Mouse (Mus musculus): ENCODE results near the gene Oxsr1. TPM values are rescaled to one million over a fixed set of nuclear protein-coding genes. Genes with fewer than 3 reads are reported as not detected.
A peak's percentile ranks its signal among the peaks of the same experiment; 100 is the strongest.
"Not testable (repeated sequence)": the region's sequence is repeated elsewhere in the genome, so short reads cannot be mapped to it uniquely, and the experiment has no call there.

Oxsr1 gene
- 14.3 and 14.7 TPM in 2 replicates for polyA plus RNA-seq (2016; fragmentation: Nextera tagmentation; extraction: Ambion mirVana)

- DNase-seq (ENCODE audit: low spot score), result peak; percentile 97
- Histone ChIP-seq H3K4me3 (peak within 1 kb of the TSS; percentile 95), H3K9me3 (no peaks in the 10 kb centered on the region), H3K36me3 (peaks cover 4% of the 10 kb centered on the region; the same call in 1 of the 2 replicates), H3K4me1 (replicated peaks) (peaks cover 27% of the 10 kb centered on the region), H3K27ac (peak within 1 kb of the TSS; percentile 99), H3K27me3 (ENCODE audit: insufficient read depth, poor library complexity, severe bottlenecking) (no peaks in the 10 kb centered on the region)
- under 1% methylated on average over 76 of the region's 76 CpGs for WGBS
Measured at GRCm38 (mm10) chr9:119322289-119323259, at the start of gene Oxsr1. TSS of gene Oxsr1 (minus strand) at chr9:119322427.

- Histone ChIP-seq H3K36me3 (peaks cover 15% of the 10 kb centered on the region), H3K27me3 (ENCODE audit: insufficient read depth, poor library complexity, severe bottlenecking) (no peaks in the 10 kb centered on the region), H3K27ac (no peak overlapping the region), H3K4me1 (replicated peaks) (peaks cover 3% of the 10 kb centered on the region; the same call in 1 of the 2 replicates), H3K4me3 (no peak overlapping the region), H3K9me3 (no peaks in the 10 kb centered on the region)
- no peak for DNase-seq (ENCODE audit: low spot score)
- 83% methylated on average over 4 of the region's 4 CpGs for WGBS
Measured at GRCm38 (mm10) chr9:119371251-119371650, 49.0 kb upstream of the Oxsr1 start.

GRCm38 (mm10) chr9:119370770-119371169 is 48.5 kb upstream of the Oxsr1 start:
- WGBS, result 90% methylated on average over 4 of the region's 4 CpGs
- H3K27ac ChIP-seq; H3K27me3 ChIP-seq (ENCODE audit: insufficient read depth, poor library complexity, severe bottlenecking); DNase-seq (ENCODE audit: low spot score); H3K4me1 ChIP-seq (replicated peaks); H3K9me3 ChIP-seq; H3K4me3 ChIP-seq: not testable (repeated sequence)
- peaks cover 15% of the 10 kb centered on the region for H3K36me3 ChIP-seq

GRCm38 (mm10) chr9:119368367-119368766 is 46.1 kb upstream of the Oxsr1 start:
- WGBS, result 93% methylated on average over 3 of the region's 3 CpGs
- no peaks in the 10 kb centered on the region for H3K4me1 ChIP-seq (replicated peaks)
- H3K4me3 ChIP-seq, result no peak overlapping the region
- peaks cover 18% of the 10 kb centered on the region for H3K36me3 ChIP-seq
- H3K27ac ChIP-seq, result no peak overlapping the region
- DNase-seq (ENCODE audit: low spot score), result no peak
- H3K27me3 ChIP-seq (ENCODE audit: insufficient read depth, poor library complexity, severe bottlenecking), result no peaks in the 10 kb centered on the region
- H3K9me3 ChIP-seq, result no peaks in the 10 kb centered on the region

GRCm38 (mm10) chr9:119365284-119365683 is 43.1 kb upstream of the Oxsr1 start, which contains the start of gene Slc22a14:
TSS of gene Slc22a14 (minus strand) at chr9:119365553.
- H3K27me3 ChIP-seq (ENCODE audit: insufficient read depth, poor library complexity, severe bottlenecking), result no peaks in the 10 kb centered on the region
- H3K4me3 ChIP-seq, result no peak within 1 kb of the TSS
- no peak for DNase-seq (ENCODE audit: low spot score)
- H3K27ac ChIP-seq, result no peak within 1 kb of the TSS
- peaks cover 24% of the 10 kb centered on the region for H3K36me3 ChIP-seq
- no peaks in the 10 kb centered on the region for H3K9me3 ChIP-seq
- H3K4me1 ChIP-seq (replicated peaks), result no peaks in the 10 kb centered on the region
- 84% methylated on average over 7 of the region's 7 CpGs for WGBS

GRCm38 (mm10) chr9:119363229-119363628 is 41.0 kb upstream of the Oxsr1 start:
- no peak overlapping the region for H3K27ac ChIP-seq
- no peaks in the 10 kb centered on the region for H3K9me3 ChIP-seq
- H3K4me1 ChIP-seq (replicated peaks), result 0 out of 2 replicates have a peak, but pooled peaks cover 3% of the 10 kb centered on the region
- H3K4me3 ChIP-seq, result no peak overlapping the region
- no peak for DNase-seq (ENCODE audit: low spot score)
- H3K27me3 ChIP-seq (ENCODE audit: insufficient read depth, poor library complexity, severe bottlenecking), result no peaks in the 10 kb centered on the region
- WGBS, result 93% methylated on average over 12 of the region's 12 CpGs
- peaks cover 18% of the 10 kb centered on the region for H3K36me3 ChIP-seq

GRCm38 (mm10) chr9:119361416-119361815 is 39.2 kb upstream of the Oxsr1 start:
- Histone ChIP-seq H3K36me3 (0 out of 2 replicates have a peak, but pooled peaks cover 9% of the 10 kb centered on the region), H3K4me1 (replicated peaks) (peaks cover 13% of the 10 kb centered on the region), H3K27ac (no peak overlapping the region), H3K9me3 (no peaks in the 10 kb centered on the region), H3K4me3 (no peak overlapping the region), H3K27me3 (ENCODE audit: insufficient read depth, poor library complexity, severe bottlenecking) (peaks cover 4% of the 10 kb centered on the region; the same call in 1 of the 2 replicates)
- DNase-seq (ENCODE audit: low spot score), result no peak
- WGBS, result 91% methylated on average over 5 of the region's 5 CpGs

GRCm38 (mm10) chr9:119358058-119358429 is 35.8 kb upstream of the Oxsr1 start:
- WGBS, result 48% methylated on average over 9 of the region's 9 CpGs
- peak overlapping the region; percentile 88 for H3K27ac ChIP-seq

GRCm38 (mm10) chr9:119357331-119358057 is 35.3 kb upstream of the Oxsr1 start, which contains the start of gene Xylb:
TSS of gene Xylb (plus strand) at chr9:119357381.
- peak within 1 kb of the TSS; percentile 77 for H3K4me3 ChIP-seq
- peaks cover 13% of the 10 kb centered on the region for H3K4me1 ChIP-seq (replicated peaks)
- 0 out of 2 replicates have a peak, but pooled peaks cover 3% of the 10 kb centered on the region for H3K36me3 ChIP-seq
- peak; percentile 89 for DNase-seq (ENCODE audit: low spot score)
- H3K27ac ChIP-seq, result peak within 1 kb of the TSS; percentile 88
- H3K27me3 ChIP-seq (ENCODE audit: insufficient read depth, poor library complexity, severe bottlenecking), result peaks cover 4% of the 10 kb centered on the region; the same call in 1 of the 2 replicates
- no peaks in the 10 kb centered on the region for H3K9me3 ChIP-seq
- 4% methylated on average over 65 of the region's 65 CpGs for whole genome bisulfite sequencing

More at GRCm38 (mm10) chr9:119358058-119358429, 35.8 kb upstream of the Oxsr1 start:
- Histone ChIP-seq H3K9me3 (no peaks in the 10 kb centered on the region), H3K4me3 (peak overlapping the region; percentile 77), H3K27me3 (ENCODE audit: insufficient read depth, poor library complexity, severe bottlenecking) (peaks cover 4% of the 10 kb centered on the region; the same call in 1 of the 2 replicates), H3K4me1 (replicated peaks) (peaks cover 13% of the 10 kb centered on the region), H3K36me3 (0 out of 2 replicates have a peak, but pooled peaks cover 6% of the 10 kb centered on the region)
- no peak for DNase-seq (ENCODE audit: low spot score)

GRCm38 (mm10) chr9:119355943-119356342 is 33.7 kb upstream of the Oxsr1 start:
- Histone ChIP-seq H3K9me3 (no peaks in the 10 kb centered on the region), H3K36me3 (peaks cover 9% of the 10 kb centered on the region), H3K4me1 (replicated peaks) (peaks cover 13% of the 10 kb centered on the region), H3K27ac (no peak overlapping the region), H3K4me3 (no peak overlapping the region), H3K27me3 (ENCODE audit: insufficient read depth, poor library complexity, severe bottlenecking) (peaks cover 4% of the 10 kb centered on the region; the same call in 1 of the 2 replicates)
- no peak for DNase-seq (ENCODE audit: low spot score)
- WGBS, result 79% methylated on average over 6 of the region's 6 CpGs

- Histone ChIP-seq H3K36me3 (peaks cover 25% of the 10 kb centered on the region), H3K27ac (no peak overlapping the region), H3K9me3 (no peaks in the 10 kb centered on the region), H3K4me3 (no peak overlapping the region), H3K27me3 (ENCODE audit: insufficient read depth, poor library complexity, severe bottlenecking) (peaks cover 4% of the 10 kb centered on the region; the same call in 1 of the 2 replicates), H3K4me1 (replicated peaks) (peaks cover 13% of the 10 kb centered on the region)
- DNase-seq (ENCODE audit: low spot score), result no peak
- WGBS, result 78% methylated on average over 6 of the region's 6 CpGs
Measured at GRCm38 (mm10) chr9:119353926-119354325, 31.7 kb upstream of the Oxsr1 start.

- H3K27ac ChIP-seq, result no peak overlapping the region
- no peaks in the 10 kb centered on the region for H3K4me1 ChIP-seq (replicated peaks)
- H3K9me3 ChIP-seq, result no peaks in the 10 kb centered on the region
- no peaks in the 10 kb centered on the region for H3K27me3 ChIP-seq (ENCODE audit: insufficient read depth, poor library complexity, severe bottlenecking)
- H3K4me3 ChIP-seq, result no peak overlapping the region
- 23% methylated on average over 4 of the region's 4 CpGs for WGBS
- peaks cover 42% of the 10 kb centered on the region for H3K36me3 ChIP-seq
- peak; percentile 81 for DNase-seq (ENCODE audit: low spot score)
Measured at GRCm38 (mm10) chr9:119352060-119352459, 29.8 kb upstream of the Oxsr1 start.

All from hindbrain, embryonic 10.5 days (tissue).